Comparison of ENCODE assay signal across 26 mouse cellular contexts in genomic region chr9:42693024-42693423, GRCm38 (mm10).
DNase-seq lines count a peak whose midpoint lies in the region; ATAC-seq and TF ChIP-seq lines count a peak whose summit lies in the region.
"Had no signal": no experiment of that assay in that cellular context is flagged by ENCODE, and none has a peak within 500 bp of the region (broad histone marks: within the 10 kb centered on the region; RNA-seq: fewer than 3 reads in every experiment).

No protein-coding gene starts in this region.

- 82% methylated on average over 8 of the region's 8 CpGs for WGBS in embryonic facial prominence, embryonic 14.5 days
- WGBS in embryonic facial prominence, embryonic 10.5 days = 85% methylated on average over 8 of the region's 8 CpGs
- 58% methylated on average over 8 of the region's 8 CpGs for WGBS in neural tube, embryonic 13.5 days

- no peaks in the 10 kb centered on the region for H3K4me1 ChIP-seq in embryonic facial prominence, embryonic 14.5 days (ENCODE audit: control insufficient read depth, insufficient read depth, low read length)
- 0 out of 2 replicates have a peak, but pooled peaks cover 3% of the 10 kb centered on the region for H3K4me1 ChIP-seq in embryonic facial prominence, embryonic 10.5 days
- H3K4me1 ChIP-seq in neural tube, embryonic 13.5 days (replicated peaks) = peaks cover 10% of the 10 kb centered on the region
- H3K4me1 ChIP-seq: midbrain, embryonic 15.5 days had no signal

- H3K9me3 ChIP-seq in embryonic facial prominence, embryonic 14.5 days (ENCODE audit: control insufficient read depth, low read length) = no peaks in the 10 kb centered on the region
- no peaks in the 10 kb centered on the region for H3K9me3 ChIP-seq in embryonic facial prominence, embryonic 10.5 days
- no peaks in the 10 kb centered on the region for H3K9me3 ChIP-seq in neural tube, embryonic 13.5 days
- H3K9me3 ChIP-seq: midbrain, embryonic 15.5 days had no signal

- TF ChIP-seq CTCF in layer of hippocampus, adult 2 months (conservative IDR thresholded peaks at IDR 0.05) = 0 out of 2 replicates have a peak, but pooled peaks have one; percentile 8

- DNase-seq in embryonic facial prominence, embryonic 14.5 days (ENCODE audit: low spot score) = peak; percentile 24
- no peak for DNase-seq in embryonic facial prominence, embryonic 10.5 days (ENCODE audit: low spot score)
- no peak for DNase-seq in layer of hippocampus, adult 2 months (ENCODE audit: low spot score in 2 of 2)
- no peak for DNase-seq in layer of hippocampus, postnatal 14 days (ENCODE audit: low spot score in 2 of 2)
- no peak for DNase-seq in neural tube, embryonic 10.5 days (ENCODE audit: extremely low spot score, low spot score)
- no peak for DNase-seq in adrenal gland, adult (ENCODE audit: inconsistent age in 2 of 2, low spot score in 1 of 2)
- DNase-seq: adrenal gland, postnatal 25 days; cerebellum, adult 18-20 months; gastrocnemius, postnatal 36 days; heart, adult 18-20 months; heart, postnatal 36 days; kidney, adult 11 months; kidney, postnatal 14 days; layer of hippocampus, postnatal 36 days; liver; lung, adult 2 months; lung, postnatal 10 days had no signal

- no peaks in the 10 kb centered on the region for H3K36me3 ChIP-seq in embryonic facial prominence, embryonic 14.5 days (ENCODE audit: control insufficient read depth, insufficient read depth, low read length)
- H3K36me3 ChIP-seq in embryonic facial prominence, embryonic 10.5 days (replicated peaks) = no peaks in the 10 kb centered on the region
- no peaks in the 10 kb centered on the region for H3K36me3 ChIP-seq in neural tube, embryonic 13.5 days
- H3K36me3 ChIP-seq: midbrain, embryonic 15.5 days had no signal

- H3K4me2 ChIP-seq in embryonic facial prominence, embryonic 14.5 days (ENCODE audit: low read depth, low read length) = no peak overlapping the region
- no peak overlapping the region for H3K4me2 ChIP-seq in neural tube, embryonic 13.5 days
- H3K4me2 ChIP-seq: heart, embryonic 11.5 days; midbrain, embryonic 15.5 days had no signal

- H3K27me3 ChIP-seq in embryonic facial prominence, embryonic 14.5 days (replicated peaks; ENCODE audit: control insufficient read depth, insufficient read depth, low read length) = no peaks in the 10 kb centered on the region
- no peaks in the 10 kb centered on the region for H3K27me3 ChIP-seq in embryonic facial prominence, embryonic 10.5 days (replicated peaks; ENCODE audit: low read depth, poor library complexity, severe bottlenecking)
- H3K27me3 ChIP-seq in neural tube, embryonic 13.5 days = no peaks in the 10 kb centered on the region
- H3K27me3 ChIP-seq: midbrain, embryonic 15.5 days had no signal

- peak; percentile 44; the same call in 1 of the 2 replicates for ATAC-seq in embryonic facial prominence, embryonic 14.5 days (ENCODE audit: low read depth)
- ATAC-seq in neural tube, embryonic 13.5 days (ENCODE audit: low read depth) = peak; percentile 56; the same call in 1 of the 2 replicates
- ATAC-seq: forebrain, embryonic 14.5 days; inflammation-experienced regulatory T-cells, adult 6 months; midbrain, embryonic 15.5 days; Patski had no signal

- no peak overlapping the region for H3K27ac ChIP-seq in embryonic facial prominence, embryonic 14.5 days (replicated peaks; ENCODE audit: low read depth, low read length)
- no peak overlapping the region for H3K27ac ChIP-seq in embryonic facial prominence, embryonic 10.5 days (replicated peaks)
- 0 out of 2 replicates have a peak overlapping the region, but pooled peaks have one; percentile 1 for H3K27ac ChIP-seq in layer of hippocampus, adult 2 months
- peak overlapping the region; percentile 19; the same call in 1 of the 2 replicates for H3K27ac ChIP-seq in neural tube, embryonic 13.5 days (replicated peaks)
- H3K27ac ChIP-seq: liver, embryonic 14.5 days; macrophage; midbrain, embryonic 15.5 days had no signal

- no peak overlapping the region for H3K4me3 ChIP-seq in embryonic facial prominence, embryonic 14.5 days (ENCODE audit: low read depth, low read length)
- H3K4me3 ChIP-seq in embryonic facial prominence, embryonic 10.5 days = no peak overlapping the region
- H3K4me3 ChIP-seq in layer of hippocampus, adult 2 months = no peak overlapping the region
- no peak overlapping the region for H3K4me3 ChIP-seq in neural tube, embryonic 13.5 days
- H3K4me3 ChIP-seq: midbrain, embryonic 15.5 days; myocyte had no signal

- H3K9ac ChIP-seq in embryonic facial prominence, embryonic 14.5 days (ENCODE audit: low read depth, low read length) = no peak overlapping the region
- no peak overlapping the region for H3K9ac ChIP-seq in neural tube, embryonic 13.5 days
- H3K9ac ChIP-seq: liver, embryonic 14.5 days; midbrain, embryonic 15.5 days had no signal

Comparison
In these comparisons a context has a peak if more than half of its experiments do, and no peak if none do; other contexts are left out.
1. H3K27ac ChIP-seq: peak in layer of hippocampus, adult 2 months (single experiment) and neural tube, embryonic 13.5 days (single experiment); none in embryonic facial prominence, embryonic 14.5 days (single experiment) and embryonic facial prominence, embryonic 10.5 days (single experiment).